Mouse (Mus musculus) embryo, embryonic 10.5 days (tissue): ENCODE data around the gene Ptn.

Experiments
- DNase-seq: peaks from one replicate; pipeline ENCODE4 v3.0.0-alpha.2; 2015; ENCODE audit warnings: low spot score

Ptn gene

GRCm38 (mm10) chr6:36809747-36810285, at the start of gene Ptn:
Ptn (minus strand) TSS chr6:36810220.
- DNase-seq = peak; percentile 85

GRCm38 (mm10) chr6:36858258-36859041, 48.4 kb upstream of the Ptn start:
- DNase-seq = peak; percentile 67

DNA sequence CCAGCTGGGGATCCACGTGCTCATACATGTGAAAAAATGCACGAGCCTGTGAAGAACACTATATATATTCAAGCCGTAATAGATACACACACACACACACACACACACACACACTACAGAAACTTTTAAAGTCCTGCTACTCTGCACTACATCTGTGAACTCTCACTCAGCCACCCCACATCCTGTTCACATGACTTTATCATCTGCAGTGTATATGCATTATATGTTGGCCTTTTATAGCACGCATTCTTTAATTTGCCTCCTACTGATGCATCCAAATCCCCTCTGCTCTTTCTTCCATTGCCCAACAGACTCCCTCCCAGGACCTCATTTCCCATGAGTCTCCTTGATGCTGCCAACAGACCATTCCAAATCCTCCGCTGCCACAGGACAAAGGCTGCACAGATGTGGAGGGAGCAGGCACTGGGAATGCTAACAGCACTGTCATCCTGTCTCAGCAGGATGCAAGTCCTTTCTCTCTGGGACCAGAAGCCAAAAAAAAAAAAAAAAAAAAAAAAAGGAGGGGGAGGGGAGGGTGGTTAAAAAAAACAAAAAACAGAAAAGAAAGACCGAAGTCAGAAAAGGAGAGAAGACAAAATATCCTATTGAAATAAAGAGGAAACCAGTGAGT, 47.7 kb upstream of the Ptn start:
- DNase-seq = peak; percentile 64

GRCm38 (mm10) chr6:36850422-36851129, 40.6 kb upstream of the Ptn start:
- DNase-seq = no peak

GRCm38 (mm10) chr6:36845288-36845687, 35.3 kb upstream of the Ptn start:
- DNase-seq = no peak

DNA sequence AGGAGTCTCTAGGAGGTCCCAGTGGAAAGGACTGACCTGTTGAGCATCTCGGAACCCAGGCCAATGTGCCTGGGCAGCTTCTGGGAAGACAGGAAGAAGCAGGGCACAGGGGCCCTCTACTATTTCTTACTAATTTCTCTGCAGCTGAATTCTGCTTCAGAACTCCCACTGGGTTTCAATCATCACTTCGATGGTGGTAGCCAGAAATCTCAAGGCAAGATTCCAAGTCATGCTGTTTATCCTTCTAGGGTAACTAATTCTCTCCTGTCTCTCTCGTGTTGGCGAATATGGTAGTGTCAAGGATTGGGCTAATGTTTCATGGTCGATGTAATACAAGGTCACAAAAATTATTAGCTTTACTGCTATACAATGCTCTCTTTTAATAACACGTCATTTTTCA, 34.2 kb upstream of the Ptn start:
- no peak for DNase-seq

- no peak for DNase-seq
These were observed 33.0 kb upstream of the Ptn start for GRCm38 (mm10) chr6:36843031-36843488.

DNA sequence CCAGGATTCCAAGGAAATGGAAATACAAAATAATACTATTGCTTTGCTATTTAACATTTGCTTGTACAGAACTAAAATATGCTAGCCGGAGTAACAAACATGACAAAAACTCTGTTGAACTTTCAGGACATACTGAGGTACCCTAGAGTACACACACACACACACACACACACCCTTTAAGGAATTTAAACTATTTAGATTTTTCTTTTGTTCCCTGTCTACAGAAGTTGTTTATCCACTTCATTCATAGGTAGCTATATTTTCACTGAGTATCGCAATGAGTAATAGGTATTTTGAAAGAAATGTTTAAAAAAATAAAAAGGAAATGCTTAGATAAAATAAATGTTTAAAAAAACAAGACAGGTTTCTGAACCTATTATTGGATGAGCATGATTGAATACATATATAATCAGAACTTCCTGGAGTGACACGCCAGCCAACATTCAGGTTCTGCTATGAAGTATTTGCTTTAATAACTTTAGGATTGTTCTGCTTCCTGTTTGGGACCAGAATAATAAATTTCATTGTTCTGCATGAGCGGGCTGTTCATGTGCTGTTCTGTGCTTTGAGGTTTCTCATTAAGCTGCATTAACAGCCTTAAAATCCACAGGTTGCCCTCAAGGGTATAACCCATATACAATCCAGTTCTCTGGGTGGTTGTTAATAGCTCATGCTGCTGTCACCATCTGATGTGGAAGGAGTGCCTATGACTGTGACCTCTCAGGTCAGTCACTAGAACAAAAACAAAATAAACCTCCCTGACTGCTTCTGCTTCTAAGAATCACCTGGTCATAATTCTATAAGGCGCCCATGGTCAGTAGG, 32.3 kb upstream of the Ptn start:
- DNase-seq = no peak

DNA sequence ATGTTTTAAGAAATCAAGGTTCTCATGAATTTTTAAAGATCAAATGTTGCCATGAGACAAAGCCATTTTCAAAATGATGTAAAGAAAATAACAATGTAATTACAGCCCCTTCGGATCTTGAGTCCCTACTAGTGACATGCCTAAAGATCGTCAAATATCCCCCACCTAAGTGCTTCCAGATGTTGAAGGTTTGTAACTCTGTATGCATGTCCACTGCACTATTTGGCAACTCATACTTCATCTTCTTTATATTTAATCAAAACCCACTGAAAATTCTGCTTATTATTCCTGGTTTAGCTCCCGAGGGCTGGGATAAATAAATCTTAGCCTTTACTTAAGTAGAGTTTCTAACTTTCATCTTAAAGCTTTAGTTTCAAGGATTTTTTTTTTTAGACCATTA, 31.7 kb upstream of the Ptn start:
- peak; percentile 80 for DNase-seq

GRCm38 (mm10) chr6:36841174-36841573, 31.2 kb upstream of the Ptn start:
- no peak for DNase-seq

- DNase-seq = no peak
These were observed 28.7 kb upstream of the Ptn start for GRCm38 (mm10) chr6:36838747-36839146.

DNA sequence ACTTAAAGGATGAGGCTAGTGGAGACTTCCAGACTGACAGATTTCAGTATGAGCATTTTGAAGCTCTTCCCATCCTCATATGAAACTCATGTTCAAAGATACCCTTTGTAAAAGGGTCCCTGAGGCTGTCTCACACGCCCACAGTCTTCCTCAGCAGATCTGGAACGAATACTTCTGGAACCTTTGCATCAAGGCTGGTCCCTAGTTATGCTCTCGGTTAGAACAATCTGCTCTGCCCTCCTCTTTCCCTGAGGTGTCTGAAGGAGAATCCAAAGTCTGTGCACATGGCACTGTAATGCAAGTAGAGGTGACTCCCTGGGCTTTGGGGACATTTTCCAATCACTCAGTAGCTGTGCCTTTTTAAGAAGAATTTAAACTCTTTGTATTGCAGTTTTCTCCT, 25.3 kb upstream of the Ptn start:
- no peak for DNase-seq

- no peak for DNase-seq
These were observed 24.8 kb upstream of the Ptn start for GRCm38 (mm10) chr6:36834695-36835265.

DNA sequence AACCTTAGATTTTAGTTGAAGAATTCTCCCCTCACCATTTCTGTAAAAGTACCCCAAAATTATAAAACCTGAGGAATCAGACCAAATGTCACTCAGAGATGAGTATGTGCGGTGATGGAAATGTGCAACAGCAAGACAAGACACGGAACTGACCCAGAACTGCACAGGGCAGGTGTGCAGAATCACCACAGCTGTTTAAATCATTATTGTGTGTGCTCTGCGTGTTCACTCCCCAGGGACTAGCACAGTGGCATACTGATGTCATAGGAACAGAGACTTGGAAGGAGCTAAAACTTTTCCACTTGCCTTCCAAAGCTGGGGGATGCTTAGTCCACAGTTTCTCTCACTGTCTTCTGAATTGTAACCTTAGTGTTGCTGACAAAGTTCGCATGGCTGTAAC, 22.7 kb upstream of the Ptn start:
- DNase-seq = no peak

DNA sequence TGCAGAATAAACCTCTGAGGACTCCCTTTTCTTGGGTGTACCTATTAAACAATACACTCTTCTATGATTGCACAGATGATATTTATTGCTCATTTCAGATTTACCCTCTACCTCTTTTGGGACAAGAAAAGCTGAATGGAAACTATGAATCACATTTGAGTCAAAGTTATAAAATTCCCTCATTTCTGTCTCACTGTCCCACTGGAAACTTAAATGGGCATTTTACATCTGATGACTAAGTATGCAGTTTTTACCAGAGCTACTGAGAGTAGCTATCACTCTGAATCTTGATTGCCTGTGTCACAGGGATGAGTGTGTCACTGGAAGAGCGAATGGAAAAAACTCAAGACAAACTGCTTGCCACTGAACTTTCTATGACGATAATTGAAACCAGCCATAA, 22.2 kb upstream of the Ptn start:
- DNase-seq = no peak

GRCm38 (mm10) chr6:36830371-36830925, 20.4 kb upstream of the Ptn start:
- DNase-seq = no peak

- DNase-seq = no peak
These were observed 9.7 kb upstream of the Ptn start for GRCm38 (mm10) chr6:36819784-36820050.

DNA sequence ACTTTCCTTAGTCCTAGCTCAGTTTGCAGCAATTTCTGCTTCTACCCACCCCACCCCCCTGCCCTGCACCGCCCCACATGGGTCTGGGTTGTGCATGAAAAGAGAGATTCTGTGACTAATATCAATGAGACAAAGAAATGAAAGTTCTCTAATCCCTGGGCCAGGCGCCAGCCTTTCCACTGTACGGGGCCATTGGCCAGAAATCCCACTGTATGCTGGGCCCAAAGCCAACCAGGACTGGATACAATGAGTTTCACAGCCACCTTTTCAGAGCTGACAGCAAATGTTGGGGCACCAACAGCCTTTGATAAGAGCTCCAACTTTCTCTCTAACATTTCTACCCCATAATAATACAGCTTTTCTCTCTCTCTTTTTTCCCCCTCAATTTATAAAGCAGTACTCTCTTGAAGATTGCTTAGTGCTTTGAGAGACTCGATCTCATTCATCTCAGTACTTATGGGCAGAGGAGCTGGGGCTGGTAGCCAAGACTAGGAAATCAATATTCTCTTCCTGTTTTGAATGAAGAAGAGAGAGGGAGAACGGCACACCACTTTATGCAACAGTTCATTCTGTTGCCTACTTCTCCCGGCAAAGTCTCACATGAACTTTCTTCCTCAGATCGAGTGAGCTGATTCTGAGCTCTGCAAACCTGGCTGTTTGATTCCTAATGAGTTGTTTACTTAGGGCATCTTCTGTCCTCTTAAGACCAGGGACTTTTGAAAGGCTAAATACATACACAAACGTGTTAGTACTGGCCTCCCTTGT, 9.2 kb upstream of the Ptn start:
- no peak for DNase-seq

GRCm38 (mm10) chr6:36818281-36819018, 8.4 kb upstream of the Ptn start:
- no peak for DNase-seq

GRCm38 (mm10) chr6:36816666-36817065, 6.6 kb upstream of the Ptn start:
- no peak for DNase-seq
